Mouse (Mus musculus) limb, embryonic 14.5 days (tissue): ENCODE measurements around the gene Paqr8. TPM values are rescaled to one million over a fixed set of nuclear protein-coding genes. Genes with fewer than 3 reads are reported as not detected.
"Not testable (repeated sequence)": the region's sequence is repeated elsewhere in the genome, so short reads cannot be mapped to it uniquely, and the experiment has no call there.

Experiments
- ATAC-seq: fragments of 200-750 bp; cut with Nextera tagmentation; 2 replicates; pipeline ENCODE4 v1.8.0; 2017; ENCODE audit warnings: low read depth, moderate number of reproducible peaks, moderate TSS enrichment; ENCODE audit not compliant: low FRiP score
- DNase-seq: peaks from one replicate; pipeline ENCODE4 v3.0.0-alpha.2; 2015; ENCODE audit warnings: low spot score
- H3K27ac ChIP-seq: fragments of 300-500 bp; sonication (generic); replicated peaks from 2 replicates; pipeline ENCODE4 v1.5.1; 2014; ENCODE audit warnings: low read depth, mild to moderate bottlenecking, low read length, moderate library complexity, mixed read lengths
- H3K27me3 ChIP-seq: fragments of 300-500 bp; sonication (generic); 2 replicates; pipeline ENCODE4 v1.6.1; 2014; ENCODE audit warnings: low read length, mixed read lengths; ENCODE audit not compliant: control insufficient read depth, insufficient read depth
- H3K36me3 ChIP-seq: fragments of 300-500 bp; sonication (generic); 2 replicates; pipeline ENCODE4 v1.6.1; 2014; ENCODE audit warnings: mild to moderate bottlenecking, low read length, moderate library complexity, mixed read lengths; ENCODE audit not compliant: control insufficient read depth, insufficient read depth
- H3K4me1 ChIP-seq: fragments of 300-500 bp; sonication (generic); 2 replicates; pipeline ENCODE4 v1.6.1; 2014; ENCODE audit warnings: antibody characterized with exemption, low read length, mixed read lengths; ENCODE audit not compliant: control insufficient read depth, insufficient read depth
- H3K4me2 ChIP-seq: fragments of 300-500 bp; sonication (generic); replicated peaks from 2 replicates; pipeline ENCODE4 v1.6.1; 2014; ENCODE audit warnings: low read depth, mild to moderate bottlenecking, low read length, moderate library complexity; ENCODE audit not compliant: severe bottlenecking
- H3K4me3 ChIP-seq: fragments of 300-500 bp; sonication (generic); replicated peaks from 2 replicates; pipeline ENCODE4 v1.5.1; 2014; ENCODE audit warnings: low read length
- H3K9ac ChIP-seq: fragments of 300-500 bp; sonication (generic); 2 replicates; pipeline ENCODE4 v1.6.1; 2014; ENCODE audit warnings: mild to moderate bottlenecking, low read depth, low read length, moderate library complexity; ENCODE audit not compliant: severe bottlenecking
- H3K9me3 ChIP-seq: fragments of 300-500 bp; sonication (generic); 2 replicates; pipeline ENCODE4 v1.6.1; 2016; ENCODE audit warnings: low read length; ENCODE audit not compliant: control insufficient read depth
- POLR2A ChIP-seq: fragments of 200-500 bp; IDR thresholded peaks from 2 replicates; pipeline ENCODE4 v1.8.0; 2012; ENCODE audit warnings: inconsistent platforms, mild to moderate bottlenecking, moderate library complexity, borderline replicate concordance; ENCODE audit not compliant: insufficient read depth, insufficient read length; ENCODE audit errors: extremely low read depth
- WGBS: fragments of 180-500 bp; shearing (Covaris S2); extraction: QIAGEN DNeasy Blood & Tissue Kit; methylation state at CpG from one replicate; pipeline ENCODE4 v1.1.7; 2014; 5-methylcytosine and 5-hydroxymethylcytosine counted together
- polyA plus RNA-seq, 2 experiments: library from polyadenylated mRNA; depleted of rRNA in 1 of 2; stranded (reverse) in 1 of 2; unstranded in 1 of 2; fragments of >200 nt; fragmentation: Nextera tagmentation in 1 of 2; extraction: Ambion mirVana in 1 of 2; gene quantifications; 2 replicates each; pipeline versions ENCODE4 v1.2.1 to v1.2.3; 2012 to 2014

Paqr8 gene
- polyA plus RNA-seq, 2 experiments: 5.7 to 7.9 TPM

DNA sequence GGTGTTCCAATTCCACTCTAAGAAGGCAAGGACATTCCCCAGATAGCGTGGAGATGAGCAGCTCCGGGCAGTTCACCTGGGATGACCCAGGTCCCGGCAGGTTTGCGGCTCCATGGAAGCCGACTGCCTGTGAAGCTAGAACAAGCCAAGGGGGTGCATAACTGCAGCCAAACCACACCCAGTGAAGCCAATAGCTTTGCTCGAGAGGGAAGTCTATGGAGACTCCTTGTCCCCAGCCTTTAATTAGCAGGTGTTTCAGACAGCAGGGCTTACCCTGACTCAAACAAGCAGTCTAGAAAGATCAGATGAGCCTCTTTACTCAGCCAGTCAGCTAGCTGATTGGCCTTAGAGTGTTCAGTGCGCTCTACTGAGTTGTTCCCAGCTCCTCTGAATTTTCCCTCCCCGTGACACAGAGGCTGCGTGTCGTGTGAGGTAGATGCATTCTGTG, 30.7 kb downstream of the Paqr8 start:
- no peaks in the 10 kb centered on the region for H3K36me3 ChIP-seq
- H3K4me2 ChIP-seq: no peak overlapping the region
- H3K9me3 ChIP-seq: no peaks in the 10 kb centered on the region
- H3K9ac ChIP-seq: no peak overlapping the region
- H3K4me3 ChIP-seq: no peak overlapping the region
- DNase-seq (no peak), ATAC-seq (no peak)
- H3K27ac ChIP-seq: no peak overlapping the region
- no peaks in the 10 kb centered on the region for H3K27me3 ChIP-seq
- no peak for TF ChIP-seq POLR2A
- 69% methylated on average over 10 of the region's 10 CpGs for WGBS
- H3K4me1 ChIP-seq: peaks cover 8% of the 10 kb centered on the region; the same call in 1 of the 2 replicates

DNA sequence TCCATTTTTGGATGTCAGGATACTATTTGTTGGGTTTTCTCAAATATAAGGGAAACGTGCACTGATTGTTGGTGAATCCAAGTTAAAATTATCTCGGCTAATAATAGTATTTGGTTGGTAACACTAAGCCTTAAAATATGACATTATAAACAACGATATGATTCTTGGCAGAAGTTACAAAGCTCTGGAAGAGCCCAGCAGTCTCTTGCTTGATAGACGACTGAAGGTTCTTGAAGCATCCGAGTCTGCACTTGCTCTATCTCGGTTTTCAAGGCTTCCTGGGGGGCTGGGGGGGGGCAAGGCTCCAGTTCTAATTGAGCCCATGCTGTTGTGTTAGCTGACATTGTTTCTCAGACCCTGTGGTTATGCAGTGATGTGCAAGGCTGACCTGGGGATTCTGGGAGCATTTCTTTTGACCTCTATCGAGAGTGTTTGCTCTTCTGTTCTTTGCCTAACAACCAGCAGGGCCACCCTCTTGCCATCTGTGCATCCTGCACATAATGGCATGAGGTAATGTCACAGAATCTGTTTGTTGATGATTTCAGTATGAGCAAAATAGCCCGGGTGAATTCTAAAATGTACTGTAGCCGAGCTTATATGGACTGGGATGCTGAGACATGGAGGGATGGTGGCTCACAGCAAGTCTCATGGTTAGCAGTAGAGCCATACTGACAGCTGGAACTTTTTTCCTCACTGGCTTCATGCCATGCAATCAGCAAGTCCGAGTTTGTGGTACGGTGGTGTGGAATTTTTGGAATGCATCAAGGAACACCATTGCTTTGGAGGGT, 32.4 kb downstream of the Paqr8 start:
- Histone ChIP-seq H3K4me2 (no peak overlapping the region), H3K9me3 (no peaks in the 10 kb centered on the region), H3K4me3 (no peak overlapping the region), H3K36me3 (no peaks in the 10 kb centered on the region), H3K27me3 (no peaks in the 10 kb centered on the region), H3K27ac (no peak overlapping the region), H3K4me1 (peaks cover 8% of the 10 kb centered on the region; the same call in 1 of the 2 replicates), H3K9ac (no peak overlapping the region)
- no peak for ATAC-seq
- WGBS: 50% methylated on average over 11 of the region's 11 CpGs
- DNase-seq: peak; percentile 48
- TF ChIP-seq POLR2A: no peak

DNA sequence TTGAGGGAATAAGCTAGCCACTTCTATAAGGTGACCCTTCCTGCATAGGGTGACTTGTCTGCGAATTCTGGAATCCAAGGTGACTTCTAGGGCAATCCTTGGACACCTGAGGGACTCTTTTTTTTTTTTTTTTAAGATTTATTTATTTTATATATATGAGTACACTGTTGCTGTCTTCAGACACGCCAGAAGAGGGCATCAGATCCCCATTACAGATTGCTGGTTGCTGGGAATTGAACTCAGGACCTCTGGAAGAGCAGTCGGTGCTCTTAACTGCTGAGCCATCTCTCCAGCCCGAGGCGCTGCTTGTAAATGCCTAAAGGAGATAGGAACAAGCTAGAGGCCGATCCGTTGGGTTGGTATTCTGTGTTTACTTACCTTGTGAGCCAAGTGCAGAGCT, 34.9 kb downstream of the Paqr8 start:
- not testable (repeated sequence) for ATAC-seq, H3K4me1 ChIP-seq, H3K9ac ChIP-seq, DNase-seq, H3K9me3 ChIP-seq, H3K27me3 ChIP-seq, H3K36me3 ChIP-seq, H3K4me2 ChIP-seq, H3K4me3 ChIP-seq, H3K27ac ChIP-seq
- 83% methylated on average over 7 of the region's 7 CpGs for WGBS

DNA sequence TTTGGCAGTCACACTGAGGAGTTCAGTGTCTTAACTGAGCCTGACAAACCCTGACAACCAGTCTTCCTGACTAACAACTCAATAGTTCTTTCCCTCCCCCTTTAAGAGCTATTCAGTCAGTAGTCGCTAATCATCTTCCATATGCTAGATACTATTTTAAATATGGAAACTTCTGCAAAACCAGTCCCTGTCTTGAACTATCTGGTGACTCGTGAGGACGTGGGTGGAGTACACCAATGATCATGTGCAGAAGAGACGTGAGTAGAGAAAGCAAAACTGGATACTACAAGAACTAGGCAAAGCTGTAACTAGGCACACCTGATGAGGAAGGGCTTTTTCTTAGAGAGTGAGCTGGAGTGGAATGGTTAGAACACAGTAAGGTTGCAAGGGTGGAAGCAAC, 35.5 kb downstream of the Paqr8 start:
- no peak for DNase-seq
- H3K9ac ChIP-seq: no peak overlapping the region
- no peak for ATAC-seq
- H3K4me3 ChIP-seq: no peak overlapping the region
- H3K9me3 ChIP-seq: no peaks in the 10 kb centered on the region
- no peak overlapping the region for H3K4me2 ChIP-seq
- no peaks in the 10 kb centered on the region for H3K36me3 ChIP-seq
- H3K4me1 ChIP-seq: peaks cover 8% of the 10 kb centered on the region; the same call in 1 of the 2 replicates
- TF ChIP-seq POLR2A: no peak
- H3K27me3 ChIP-seq: no peaks in the 10 kb centered on the region
- H3K27ac ChIP-seq: no peak overlapping the region
- WGBS: 92% methylated on average over 4 of the region's 4 CpGs

DNA sequence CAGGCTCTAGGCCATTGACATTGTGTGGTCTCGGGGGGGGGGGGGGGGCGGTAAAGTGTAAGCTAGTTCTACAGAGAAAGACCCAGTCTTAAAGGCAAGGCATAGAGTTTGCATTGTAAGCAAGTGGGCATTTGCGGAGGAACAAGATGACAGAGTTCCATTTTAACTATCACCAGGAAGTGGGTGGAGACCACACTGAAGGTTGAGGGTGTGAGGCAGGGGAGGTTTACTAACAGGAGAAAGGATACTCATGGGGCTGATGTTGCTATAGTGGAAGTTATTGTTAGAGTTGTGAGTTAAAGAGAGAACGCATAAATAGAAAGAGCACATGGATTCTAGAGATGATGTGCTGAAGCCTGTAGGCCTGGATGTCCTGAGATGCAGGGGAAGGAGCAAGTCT, 36.0 kb downstream of the Paqr8 start:
- no peak overlapping the region for H3K9ac ChIP-seq
- no peak for TF ChIP-seq POLR2A
- no peak overlapping the region for H3K27ac ChIP-seq
- no peaks in the 10 kb centered on the region for H3K36me3 ChIP-seq
- WGBS: 80% methylated on average over 3 of the region's 4 CpGs
- H3K27me3 ChIP-seq: no peaks in the 10 kb centered on the region
- H3K4me2 ChIP-seq: no peak overlapping the region
- no peak overlapping the region for H3K4me3 ChIP-seq
- peaks cover 8% of the 10 kb centered on the region; the same call in 1 of the 2 replicates for H3K4me1 ChIP-seq
- no peaks in the 10 kb centered on the region for H3K9me3 ChIP-seq
- no peak for ATAC-seq
- no peak for DNase-seq
